ENCODE assay signal across 15 mouse cellular contexts in genomic region chr17:47663009-47663713, GRCm38 (mm10). TPM values are rescaled to one million over a fixed set of nuclear protein-coding genes. Genes with fewer than 3 reads are reported as not detected.
A peak's percentile ranks its signal among the peaks of the same experiment; 100 is the strongest.
DNase-seq lines count a peak whose midpoint lies in the region; ATAC-seq and TF ChIP-seq lines count a peak whose summit lies in the region.
"Had no signal": no experiment of that assay in that cellular context is flagged by ENCODE, and none has a peak within 500 bp of the region (broad histone marks: within the 10 kb centered on the region; RNA-seq: fewer than 3 reads in every experiment).

No protein-coding gene starts in this region.

- no peak for TF ChIP-seq POLR2A in kidney, adult 2 months (IDR thresholded peaks at IDR 0.05; ENCODE audit: low read depth, low read length)

- H3K36me3 ChIP-seq in hindbrain, embryonic 11.5 days (ENCODE audit: control insufficient read depth, insufficient read depth, low read length) = no peaks in the 10 kb centered on the region
- H3K36me3 ChIP-seq in hindbrain, embryonic 13.5 days = peaks cover 14% of the 10 kb centered on the region
- no peaks in the 10 kb centered on the region for H3K36me3 ChIP-seq in forebrain, embryonic 13.5 days (ENCODE audit: poor library complexity, severe bottlenecking)
- H3K36me3 ChIP-seq in neural tube, embryonic 13.5 days = 0 out of 2 replicates have a peak, but pooled peaks cover 11% of the 10 kb centered on the region
- no peaks in the 10 kb centered on the region for H3K36me3 ChIP-seq in kidney, adult 2 months (ENCODE audit: control insufficient read depth, insufficient read depth, low read length)

- no peaks in the 10 kb centered on the region for H3K27me3 ChIP-seq in hindbrain, embryonic 11.5 days (ENCODE audit: control insufficient read depth, insufficient read depth, low read length)
- H3K27me3 ChIP-seq in hindbrain, embryonic 13.5 days = no peaks in the 10 kb centered on the region
- no peaks in the 10 kb centered on the region for H3K27me3 ChIP-seq in forebrain, embryonic 13.5 days
- H3K27me3 ChIP-seq in neural tube, embryonic 13.5 days = no peaks in the 10 kb centered on the region
- H3K27me3 ChIP-seq in kidney, adult 2 months (replicated peaks; ENCODE audit: control insufficient read depth, insufficient read depth, low read length) = no peaks in the 10 kb centered on the region
- H3K27me3 ChIP-seq: megakaryocyte, embryonic 14.5 days had no signal

- H3K4me1 ChIP-seq in hindbrain, embryonic 11.5 days (replicated peaks; ENCODE audit: control insufficient read depth, insufficient read depth, low read length) = no peaks in the 10 kb centered on the region
- H3K4me1 ChIP-seq in hindbrain, embryonic 13.5 days (replicated peaks) = peaks cover 6% of the 10 kb centered on the region; the same call in 1 of the 2 replicates
- peaks cover 9% of the 10 kb centered on the region; the same call in 1 of the 2 replicates for H3K4me1 ChIP-seq in forebrain, embryonic 13.5 days
- peaks cover 13% of the 10 kb centered on the region for H3K4me1 ChIP-seq in neural tube, embryonic 13.5 days (replicated peaks)
- H3K4me1 ChIP-seq in kidney, adult 2 months (ENCODE audit: control insufficient read depth, insufficient read depth, low read length) = peaks cover 4% of the 10 kb centered on the region; the same call in 1 of the 2 replicates
- H3K4me1 ChIP-seq: limb, embryonic 10.5 days had no signal

- TF ChIP-seq CTCF in kidney, adult 2 months (conservative IDR thresholded peaks at IDR 0.05; ENCODE audit: insufficient read depth, insufficient read length, low read depth, low read length) = no peak

- H3K4me3 ChIP-seq in hindbrain, embryonic 11.5 days (ENCODE audit: low read depth, low read length) = no peak overlapping the region
- no peak overlapping the region for H3K4me3 ChIP-seq in hindbrain, embryonic 13.5 days
- no peak overlapping the region for H3K4me3 ChIP-seq in forebrain, embryonic 13.5 days
- no peak overlapping the region for H3K4me3 ChIP-seq in neural tube, embryonic 13.5 days
- no peak overlapping the region for H3K4me3 ChIP-seq in kidney, adult 2 months (ENCODE audit: insufficient read depth, low read depth, low read length)
- H3K4me3 ChIP-seq: limb, embryonic 10.5 days; megakaryocyte, embryonic 14.5 days had no signal

- 0 out of 2 replicates have a peak overlapping the region, but pooled peaks have one; percentile 31 for H3K27ac ChIP-seq in hindbrain, embryonic 11.5 days (ENCODE audit: low read depth, low read length)
- H3K27ac ChIP-seq in hindbrain, embryonic 13.5 days = no peak overlapping the region
- no peak overlapping the region for H3K27ac ChIP-seq in forebrain, embryonic 13.5 days
- peak overlapping the region; percentile 46; the same call in 1 of the 2 replicates for H3K27ac ChIP-seq in neural tube, embryonic 13.5 days (replicated peaks)
- no peak overlapping the region for H3K27ac ChIP-seq in kidney, adult 2 months (ENCODE audit: insufficient read depth, low read depth, low read length)
- H3K27ac ChIP-seq: limb, embryonic 10.5 days had no signal

- H3K4me2 ChIP-seq in hindbrain, embryonic 11.5 days (replicated peaks; ENCODE audit: low read depth, low read length) = no peak overlapping the region
- no peak overlapping the region for H3K4me2 ChIP-seq in hindbrain, embryonic 13.5 days
- no peak overlapping the region for H3K4me2 ChIP-seq in forebrain, embryonic 13.5 days
- no peak overlapping the region for H3K4me2 ChIP-seq in neural tube, embryonic 13.5 days

- H3K9me3 ChIP-seq in hindbrain, embryonic 11.5 days (ENCODE audit: control insufficient read depth, low read length) = no peaks in the 10 kb centered on the region
- no peaks in the 10 kb centered on the region for H3K9me3 ChIP-seq in hindbrain, embryonic 13.5 days
- no peaks in the 10 kb centered on the region for H3K9me3 ChIP-seq in forebrain, embryonic 13.5 days (replicated peaks)
- no peaks in the 10 kb centered on the region for H3K9me3 ChIP-seq in neural tube, embryonic 13.5 days
- H3K9me3 ChIP-seq: limb, embryonic 10.5 days; megakaryocyte, embryonic 14.5 days had no signal

- H3K9ac ChIP-seq in hindbrain, embryonic 11.5 days (ENCODE audit: low read depth, low read length) = no peak overlapping the region
- H3K9ac ChIP-seq in hindbrain, embryonic 13.5 days = no peak overlapping the region
- no peak overlapping the region for H3K9ac ChIP-seq in forebrain, embryonic 13.5 days
- no peak overlapping the region for H3K9ac ChIP-seq in neural tube, embryonic 13.5 days
- H3K9ac ChIP-seq: liver, postnatal 0 days had no signal

- intact Hi-C loops in left cerebral cortex, postnatal 10 days (cut with DNase I) = no loop called here
- intact Hi-C loops in left cerebral cortex, postnatal 14 days (cut with DNase I) = no loop called here

- DNase-seq in hindbrain, embryonic 11.5 days (ENCODE audit: low spot score) = peak; percentile 30
- peak; percentile 57 for DNase-seq in adipocyte (ENCODE audit: low spot score)
- DNase-seq in left cerebral cortex, postnatal 10 days (ENCODE audit: extremely low spot score in 1 of 2, low spot score in 2 of 2) = no peak
- no peak for DNase-seq in kidney, adult 2 months
- no peak for DNase-seq in left cerebral cortex, postnatal 14 days (ENCODE audit: low spot score in 2 of 2)
- DNase-seq: cerebellum, postnatal 25 days; liver, postnatal 0 days; thymus, adult 18-20 months had no signal

- peak; percentile 79; the same call in 1 of the 2 replicates for ATAC-seq in hindbrain, embryonic 11.5 days (ENCODE audit: low FRiP score)
- no peak for ATAC-seq in hindbrain, embryonic 13.5 days (ENCODE audit: low FRiP score)
- peak; percentile 33; the same call in 1 of the 2 replicates for ATAC-seq in forebrain, embryonic 13.5 days
- peak; percentile 85 for ATAC-seq in neural tube, embryonic 13.5 days (ENCODE audit: low read depth)
- ATAC-seq: liver, postnatal 0 days had no signal

- WGBS in hindbrain, embryonic 11.5 days = 38% methylated on average over 9 of the region's 9 CpGs
- WGBS in hindbrain, embryonic 13.5 days = 20% methylated on average over 9 of the region's 9 CpGs
- 16% methylated on average over 9 of the region's 9 CpGs for WGBS in forebrain, embryonic 13.5 days
- 25% methylated on average over 9 of the region's 9 CpGs for WGBS in neural tube, embryonic 13.5 days
- WGBS in kidney, adult 2 months = 69% methylated on average over 9 of the region's 9 CpGs

RNA-seq across cellular contexts. Expression of gene Tomm6, which starts 25.0 kb away (rescaled TPM):
- 370 and 375 TPM in 2 replicates for polyA plus RNA-seq in hindbrain, embryonic 11.5 days (2014; fragmentation: Nextera tagmentation; extraction: Ambion mirVana)
- polyA plus RNA-seq in hindbrain, embryonic 13.5 days (2015; fragmentation: Nextera tagmentation; extraction: Ambion mirVana) = 289 and 295 TPM in 2 replicates
- polyA plus RNA-seq in forebrain, embryonic 13.5 days (2015; fragmentation: Nextera tagmentation; extraction: Ambion mirVana) = 295 and 350 TPM in 2 replicates
- 310 and 314 TPM in 2 replicates for polyA plus RNA-seq in neural tube, embryonic 13.5 days (2015; fragmentation: Nextera tagmentation; extraction: Ambion mirVana)
- total RNA-seq in left cerebral cortex, postnatal 10 days (2021) = 100 to 1,000 TPM; 209 to 222 TPM
- polyA plus RNA-seq in kidney, adult 2 months (2012; rRNA removed) = 103 and 153 TPM in 2 replicates
- 100 to 1,000 TPM; 218 to 227 TPM for total RNA-seq in left cerebral cortex, postnatal 14 days (2021)

RNA-seq across cellular contexts. Expression of gene Frs3, which starts 25.7 kb away (rescaled TPM):
- 7.9 and 8.6 TPM in 2 replicates for polyA plus RNA-seq in hindbrain, embryonic 11.5 days (2014; fragmentation: Nextera tagmentation; extraction: Ambion mirVana)
- 28.6 and 32.9 TPM in 2 replicates for polyA plus RNA-seq in hindbrain, embryonic 13.5 days (2015; fragmentation: Nextera tagmentation; extraction: Ambion mirVana)
- 11.6 and 11.8 TPM in 2 replicates for polyA plus RNA-seq in forebrain, embryonic 13.5 days (2015; fragmentation: Nextera tagmentation; extraction: Ambion mirVana)
- 34.2 and 36.3 TPM in 2 replicates for polyA plus RNA-seq in neural tube, embryonic 13.5 days (2015; fragmentation: Nextera tagmentation; extraction: Ambion mirVana)
- 10 to 100 TPM; 27.4 to 29.9 TPM for total RNA-seq in left cerebral cortex, postnatal 10 days (2021)
- polyA plus RNA-seq in kidney, adult 2 months (2012; rRNA removed) = 28.9 and 39.5 TPM in 2 replicates
- total RNA-seq in left cerebral cortex, postnatal 14 days (2021) = 10 to 100 TPM; 23.4 to 26.1 TPM
- total RNA-seq: granulocyte monocyte progenitor cell, adult 5-6 weeks had no signal

RNA-seq across cellular contexts. Expression of gene Gm21981, which starts 31.1 kb away (rescaled TPM):
- polyA plus RNA-seq in hindbrain, embryonic 11.5 days (2014; fragmentation: Nextera tagmentation; extraction: Ambion mirVana) = 1.4 and 2.1 TPM in 2 replicates
- 0.52 and 0.71 TPM in 2 replicates for polyA plus RNA-seq in hindbrain, embryonic 13.5 days (2015; fragmentation: Nextera tagmentation; extraction: Ambion mirVana)
- polyA plus RNA-seq in forebrain, embryonic 13.5 days (2015; fragmentation: Nextera tagmentation; extraction: Ambion mirVana) = 0.21 and 0.54 TPM in 2 replicates
- 0.38 and 0.83 TPM in 2 replicates for polyA plus RNA-seq in neural tube, embryonic 13.5 days (2015; fragmentation: Nextera tagmentation; extraction: Ambion mirVana)
- total RNA-seq in left cerebral cortex, postnatal 10 days (2021) = 1 to 10 TPM; 5.7 to 6.4 TPM
- 1.1 and 2.1 TPM in 2 replicates for polyA plus RNA-seq in kidney, adult 2 months (2012; rRNA removed)
- total RNA-seq in left cerebral cortex, postnatal 14 days (2021) = 1 to 10 TPM; 4.7 to 5.3 TPM
- total RNA-seq: granulocyte monocyte progenitor cell, adult 5-6 weeks; hematopoietic stem cell, adult 5-6 weeks had no signal

RNA-seq across cellular contexts. Expression of gene Prickle4, which starts 31.4 kb away (rescaled TPM):
- 0.32 and 1.8 TPM in 2 replicates for polyA plus RNA-seq in hindbrain, embryonic 11.5 days (2014; fragmentation: Nextera tagmentation; extraction: Ambion mirVana)
- 0.43 and 0.52 TPM in 2 replicates for polyA plus RNA-seq in hindbrain, embryonic 13.5 days (2015; fragmentation: Nextera tagmentation; extraction: Ambion mirVana)
- polyA plus RNA-seq in forebrain, embryonic 13.5 days (2015; fragmentation: Nextera tagmentation; extraction: Ambion mirVana) = not detected in 2 replicates
- polyA plus RNA-seq in neural tube, embryonic 13.5 days (2015; fragmentation: Nextera tagmentation; extraction: Ambion mirVana) = 0.95 and 1.4 TPM in 2 replicates
- total RNA-seq in left cerebral cortex, postnatal 10 days (2021) = 1 to 10 TPM; 2.3 to 4.5 TPM
- 7.0 and 9.0 TPM in 2 replicates for polyA plus RNA-seq in kidney, adult 2 months (2012; rRNA removed)
- total RNA-seq in left cerebral cortex, postnatal 14 days (2021) = 1 to 10 TPM; 5.0 to 5.5 TPM

RNA-seq across cellular contexts. Expression of gene Usp49, which starts 32.7 kb away (rescaled TPM):
- 8.7 and 9.1 TPM in 2 replicates for polyA plus RNA-seq in hindbrain, embryonic 11.5 days (2014; fragmentation: Nextera tagmentation; extraction: Ambion mirVana)
- 8.6 and 9.1 TPM in 2 replicates for polyA plus RNA-seq in hindbrain, embryonic 13.5 days (2015; fragmentation: Nextera tagmentation; extraction: Ambion mirVana)
- polyA plus RNA-seq in forebrain, embryonic 13.5 days (2015; fragmentation: Nextera tagmentation; extraction: Ambion mirVana) = 10.2 and 11.2 TPM in 2 replicates
- polyA plus RNA-seq in neural tube, embryonic 13.5 days (2015; fragmentation: Nextera tagmentation; extraction: Ambion mirVana) = 8.2 and 10.6 TPM in 2 replicates
- total RNA-seq in left cerebral cortex, postnatal 10 days (2021) = 10 to 100 TPM; 14.8 to 15.1 TPM
- 5.1 and 5.3 TPM in 2 replicates for polyA plus RNA-seq in kidney, adult 2 months (2012; rRNA removed)
- 10 to 100 TPM in 1 of 2 experiments, 1 to 10 TPM in 1; 9.0 to 10.4 TPM for total RNA-seq in left cerebral cortex, postnatal 14 days (2021)

Comparison
In these comparisons a context has a peak if more than half of its experiments do, and no peak if none do; other contexts are left out.
1. H3K27ac ChIP-seq: peak in hindbrain, embryonic 11.5 days (single experiment) and neural tube, embryonic 13.5 days (single experiment); none in hindbrain, embryonic 13.5 days (single experiment), forebrain, embryonic 13.5 days (single experiment) and kidney, adult 2 months (single experiment).
2. DNase-seq: peak in hindbrain, embryonic 11.5 days (single experiment) and adipocyte (single experiment); none in left cerebral cortex, postnatal 10 days (0 of 2), kidney, adult 2 months (single experiment) and left cerebral cortex, postnatal 14 days (0 of 2).